Mouse (Mus musculus) forebrain, embryonic 12.5 days (tissue): ENCODE results near the gene Scnm1. TPM values are rescaled to one million over a fixed set of nuclear protein-coding genes. Genes with fewer than 3 reads are reported as not detected.

ENCODE experiments used
- ATAC-seq: fragments of 200-750 bp; cut with Nextera tagmentation; 2 replicates; pipeline ENCODE4 v1.8.0; 2017; ENCODE audit warnings: moderate TSS enrichment; ENCODE audit not compliant: low FRiP score
- H3K27ac ChIP-seq: fragments of 300-500 bp; sonication (generic); 2 replicates; pipeline ENCODE4 v1.5.1; 2016; ENCODE audit warnings: mild to moderate bottlenecking
- H3K27me3 ChIP-seq: fragments of 300-500 bp; sonication (generic); 2 replicates; pipeline ENCODE4 v1.6.1; 2016; ENCODE audit warnings: mild to moderate bottlenecking
- H3K36me3 ChIP-seq: fragments of 300-500 bp; sonication (generic); replicated peaks from 2 replicates; pipeline ENCODE4 v1.6.1; 2016; ENCODE audit warnings: mild to moderate bottlenecking
- H3K4me1 ChIP-seq: fragments of 300-500 bp; sonication (generic); 2 replicates; pipeline ENCODE4 v1.6.1; 2016
- H3K4me2 ChIP-seq: fragments of 300-500 bp; sonication (generic); 2 replicates; pipeline ENCODE4 v1.6.1; 2016; ENCODE audit warnings: mild to moderate bottlenecking, moderate library complexity
- H3K4me3 ChIP-seq: fragments of 300-500 bp; sonication (generic); replicated peaks from 2 replicates; pipeline ENCODE4 v1.5.1; 2016; ENCODE audit warnings: mild to moderate bottlenecking
- H3K9ac ChIP-seq: fragments of 300-500 bp; sonication (generic); 2 replicates; pipeline ENCODE4 v1.6.1; 2016; ENCODE audit warnings: mild to moderate bottlenecking
- H3K9me3 ChIP-seq: fragments of 300-500 bp; sonication (generic); 2 replicates; pipeline ENCODE4 v1.6.1; 2016
- WGBS: fragments of 180-500 bp; shearing (Covaris S2); methylation state at CpG from one replicate; pipeline ENCODE4 v1.1.7; 2016; 5-methylcytosine and 5-hydroxymethylcytosine counted together
- polyA plus RNA-seq: library from polyadenylated mRNA; unstranded; fragments of >200 nt; fragmentation: Nextera tagmentation; extraction: Ambion mirVana; gene quantifications from 2 replicates; pipeline ENCODE4 v1.2.1, GENCODE M21; 2016

The Scnm1 gene
- polyA plus RNA-seq, 1 experiment from 2014 or later: 84.6 TPM

DNA sequence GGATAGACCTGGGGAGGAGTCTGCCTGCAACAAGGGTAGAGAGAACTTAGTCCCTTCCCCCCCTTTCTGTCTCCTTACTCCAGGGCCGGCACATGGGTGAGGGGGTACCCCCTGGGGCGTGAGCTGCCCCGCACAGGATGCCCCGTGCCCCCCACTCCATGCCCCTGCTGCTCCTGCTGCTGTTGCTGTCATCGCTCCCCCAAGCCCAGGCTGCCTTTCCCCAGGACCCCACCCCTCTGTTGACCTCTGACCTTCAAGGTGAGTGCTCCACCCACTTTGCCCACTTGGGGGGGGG, 30.4 kb upstream of the Scnm1 start:
- WGBS: 68% methylated on average over 5 of the region's 5 CpGs

DNA sequence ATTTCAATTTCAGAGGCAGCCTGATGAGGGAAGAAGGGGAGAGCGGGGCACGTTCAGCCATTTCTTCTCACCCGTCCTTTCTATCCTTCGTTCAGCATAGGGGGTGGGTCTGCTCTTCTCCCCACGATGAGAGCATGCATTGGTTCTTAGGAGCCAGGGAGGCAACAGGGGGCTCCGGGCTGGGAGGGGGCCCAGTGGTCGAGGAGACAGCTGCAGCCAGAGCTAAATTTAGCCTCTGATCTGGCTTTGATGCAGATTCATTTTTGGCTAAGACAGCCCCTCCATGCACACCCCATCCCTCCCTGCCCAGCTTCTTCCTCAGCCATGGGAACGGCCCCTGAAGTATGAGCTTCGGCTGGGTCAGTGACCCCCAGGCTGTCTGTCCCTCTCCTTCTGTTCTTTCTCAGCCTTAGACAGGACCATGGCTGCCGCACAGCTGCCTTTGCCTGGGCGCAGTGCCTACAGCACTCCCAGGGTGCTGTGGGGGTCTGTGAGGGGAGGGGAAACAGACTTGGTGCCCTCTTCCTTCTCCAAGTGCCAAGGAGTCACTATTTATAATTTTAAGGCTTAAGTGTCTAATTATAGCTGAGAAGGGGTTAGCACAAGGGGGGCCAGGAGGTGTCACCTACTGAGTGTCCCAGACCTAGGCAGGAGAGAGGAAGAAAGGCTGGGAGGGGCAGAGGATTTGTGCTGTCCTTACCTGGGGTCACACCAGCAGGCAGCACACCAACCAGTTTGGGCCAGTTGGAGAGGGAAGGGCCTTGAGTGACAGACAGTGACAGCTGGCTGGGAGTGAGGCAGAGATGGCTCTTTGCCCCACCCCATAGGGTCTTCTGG, 29.8 kb upstream of the Scnm1 start:
- no peak overlapping the region for H3K27ac ChIP-seq
- H3K4me2 ChIP-seq: peak overlapping the region; percentile 72
- ATAC-seq: no peak

More for the DNA sequence above, 30.4 kb upstream of the Scnm1 start:
- Histone ChIP-seq H3K4me2 (no peak overlapping the region), H3K27ac (no peak overlapping the region), H3K4me1 (peaks cover 43% of the 10 kb centered on the region), H3K9ac (no peak overlapping the region), H3K9me3 (no peaks in the 10 kb centered on the region), H3K36me3 (peaks cover 44% of the 10 kb centered on the region), H3K4me3 (no peak overlapping the region), H3K27me3 (peaks cover 8% of the 10 kb centered on the region)
- no peak for ATAC-seq

DNA sequence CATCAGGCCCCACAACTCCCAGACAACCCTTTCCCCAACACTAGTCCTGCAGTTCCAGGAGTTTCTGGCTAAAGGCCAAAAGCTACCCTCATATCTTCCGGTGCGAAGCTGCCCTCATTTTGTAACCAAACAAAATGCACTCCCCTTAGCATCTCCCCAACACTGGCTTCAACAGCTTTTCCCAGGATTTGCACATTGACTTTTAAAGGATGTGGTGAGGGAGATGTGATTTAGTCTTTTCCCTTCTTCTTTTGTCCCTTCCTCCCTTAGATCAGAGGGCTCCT, 28.5 kb upstream of the Scnm1 start:
- Histone ChIP-seq H3K4me1 (peaks cover 43% of the 10 kb centered on the region), H3K36me3 (peaks cover 25% of the 10 kb centered on the region), H3K27me3 (peaks cover 11% of the 10 kb centered on the region), H3K9ac (peak overlapping the region; percentile 86), H3K4me3 (peak overlapping the region; percentile 78), H3K9me3 (no peaks in the 10 kb centered on the region), H3K4me2 (peak overlapping the region; percentile 72), H3K27ac (peak overlapping the region; percentile 63; the same call in 1 of the 2 replicates)
- 33% methylated on average over 2 of the region's 2 CpGs for WGBS
- ATAC-seq: no peak

More for the DNA sequence above, 29.8 kb upstream of the Scnm1 start:
- peaks cover 43% of the 10 kb centered on the region for H3K4me1 ChIP-seq
- H3K36me3 ChIP-seq: peaks cover 38% of the 10 kb centered on the region
- 67% methylated on average over 11 of the region's 11 CpGs for WGBS
- H3K4me3 ChIP-seq: peak overlapping the region; percentile 10
- no peaks in the 10 kb centered on the region for H3K9me3 ChIP-seq
- peak overlapping the region; percentile 86; the same call in 1 of the 2 replicates for H3K9ac ChIP-seq
- H3K27me3 ChIP-seq: peaks cover 9% of the 10 kb centered on the region

GRCm38 (mm10) chr3:95161618-95162344, 28.0 kb upstream of the Scnm1 start:
- no peak for ATAC-seq
- Histone ChIP-seq H3K27ac (peak overlapping the region; percentile 63), H3K4me2 (peak overlapping the region; percentile 72), H3K36me3 (peaks cover 20% of the 10 kb centered on the region), H3K27me3 (peaks cover 16% of the 10 kb centered on the region), H3K4me1 (peaks cover 43% of the 10 kb centered on the region), H3K9ac (peak overlapping the region; percentile 86), H3K9me3 (no peaks in the 10 kb centered on the region), H3K4me3 (peak overlapping the region; percentile 78)
- WGBS: 2% methylated on average over 9 of the region's 9 CpGs

DNA sequence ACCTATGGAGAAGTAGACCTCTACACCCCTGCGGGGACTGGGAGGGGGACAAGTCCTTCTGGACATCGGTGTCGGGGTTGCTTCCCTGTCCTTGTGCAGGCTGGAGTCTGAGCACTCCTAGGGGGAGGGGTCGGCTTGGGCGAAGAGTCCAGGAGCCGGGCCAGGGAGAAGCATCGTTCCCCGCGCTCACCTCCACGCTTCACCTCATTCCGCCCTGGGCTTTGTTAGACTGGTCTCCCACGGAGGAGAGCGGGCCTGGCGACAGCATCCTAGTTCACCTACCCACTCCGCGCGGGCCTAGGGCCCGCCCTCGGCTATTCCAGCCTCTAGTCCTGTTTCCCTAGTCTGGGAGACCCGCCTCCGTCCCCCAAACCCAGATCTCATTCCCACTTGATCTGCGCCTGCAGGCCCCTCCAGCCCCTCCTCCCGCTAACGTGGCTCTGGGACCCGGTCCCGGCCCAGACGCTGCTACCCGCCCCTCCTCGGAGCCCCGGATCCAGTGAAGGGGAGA, 27.3 kb upstream of the Scnm1 start:
- Histone ChIP-seq H3K36me3 (peaks cover 13% of the 10 kb centered on the region), H3K4me3 (peak overlapping the region; percentile 78), H3K9ac (peak overlapping the region; percentile 86), H3K27me3 (peaks cover 16% of the 10 kb centered on the region), H3K27ac (peak overlapping the region; percentile 63), H3K4me2 (peak overlapping the region; percentile 72), H3K4me1 (peaks cover 43% of the 10 kb centered on the region), H3K9me3 (no peaks in the 10 kb centered on the region)
- peak; percentile 21; the same call in 1 of the 2 replicates for ATAC-seq
- WGBS: 0% methylated on average over 30 of the region's 30 CpGs

GRCm38 (mm10) chr3:95159987-95160963, 26.5 kb upstream of the Scnm1 start, which contains the start of gene Sema6c:
Gene Sema6c (plus strand): TSS chr3:95160457.
- Histone ChIP-seq H3K27me3 (peaks cover 16% of the 10 kb centered on the region), H3K9ac (peak within 1 kb of the TSS; percentile 86), H3K4me1 (peaks cover 43% of the 10 kb centered on the region), H3K27ac (peak within 1 kb of the TSS; percentile 80), H3K4me3 (peak within 1 kb of the TSS; percentile 78), H3K9me3 (no peaks in the 10 kb centered on the region), H3K4me2 (peak within 1 kb of the TSS; percentile 72), H3K36me3 (peaks cover 8% of the 10 kb centered on the region; the same call in 1 of the 2 replicates)
- ATAC-seq: peak; percentile 97
- under 1% methylated on average over 66 of the region's 66 CpGs for WGBS

- H3K27me3 ChIP-seq: peaks cover 16% of the 10 kb centered on the region
- H3K4me2 ChIP-seq: peak overlapping the region; percentile 72
- H3K9ac ChIP-seq: peak overlapping the region; percentile 86
- H3K27ac ChIP-seq: no peak overlapping the region
- WGBS: 16% methylated on average over 8 of the region's 8 CpGs
- ATAC-seq: no peak
- peaks cover 40% of the 10 kb centered on the region for H3K4me1 ChIP-seq
- no peaks in the 10 kb centered on the region for H3K9me3 ChIP-seq
- H3K36me3 ChIP-seq: peaks cover 4% of the 10 kb centered on the region; the same call in 1 of the 2 replicates
- H3K4me3 ChIP-seq: peak overlapping the region; percentile 78
Observed at GRCm38 (mm10) chr3:95159511-95159986, 25.7 kb upstream of the Scnm1 start.

DNA sequence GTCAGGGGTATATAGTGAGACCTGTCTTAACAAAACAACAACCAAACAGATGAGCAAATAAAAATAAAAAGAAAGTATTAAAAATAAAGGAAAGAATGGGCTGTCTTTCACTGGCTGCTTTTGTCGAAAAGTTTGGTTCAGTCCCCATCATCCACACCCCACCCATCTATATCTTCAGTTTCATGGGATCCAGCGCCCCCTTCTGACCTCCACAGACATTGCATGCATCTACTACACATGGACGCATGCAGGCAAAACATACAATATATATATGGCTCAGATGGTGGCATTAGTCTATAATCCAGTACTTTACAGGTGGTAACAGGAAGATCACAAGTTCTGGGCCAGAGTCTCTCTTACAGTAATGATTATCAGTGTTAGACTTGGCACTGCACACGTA, 20.1 kb upstream of the Scnm1 start:
- H3K9ac ChIP-seq: no peak overlapping the region
- H3K27me3 ChIP-seq: peaks cover 11% of the 10 kb centered on the region
- 59% methylated on average over 4 of the region's 4 CpGs for WGBS
- H3K4me3 ChIP-seq: no peak overlapping the region
- H3K4me1 ChIP-seq: no peaks in the 10 kb centered on the region
- H3K9me3 ChIP-seq: peaks cover 4% of the 10 kb centered on the region; the same call in 1 of the 2 replicates
- no peak overlapping the region for H3K27ac ChIP-seq
- no peak overlapping the region for H3K4me2 ChIP-seq
- no peak for ATAC-seq
- no peaks in the 10 kb centered on the region for H3K36me3 ChIP-seq

DNA sequence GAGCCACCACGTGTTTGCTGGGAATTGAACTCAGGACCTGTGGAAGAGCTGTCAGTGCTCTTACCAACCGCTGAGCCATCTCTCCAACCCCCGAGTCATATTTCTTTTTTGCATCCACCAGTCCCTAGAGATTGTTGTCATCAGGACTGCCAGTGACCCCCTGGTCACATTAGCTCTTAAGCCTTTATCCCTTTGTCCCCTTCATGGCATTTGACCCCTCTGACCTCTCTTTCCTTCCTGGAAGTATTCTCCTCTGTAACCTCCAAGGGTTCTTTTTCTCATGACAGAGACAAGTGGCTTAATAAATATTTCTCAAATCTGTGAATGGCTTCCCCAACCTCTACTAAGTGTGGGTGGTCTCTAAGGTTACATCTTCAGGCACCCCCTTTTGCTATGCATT, 14.1 kb upstream of the Scnm1 start:
- Histone ChIP-seq H3K4me2 (no peak overlapping the region), H3K27ac (no peak overlapping the region), H3K9ac (no peak overlapping the region), H3K36me3 (no peaks in the 10 kb centered on the region), H3K9me3 (no peaks in the 10 kb centered on the region), H3K4me1 (no peaks in the 10 kb centered on the region), H3K4me3 (no peak overlapping the region), H3K27me3 (0 out of 2 replicates have a peak, but pooled peaks cover 3% of the 10 kb centered on the region)
- 60% methylated on average over 3 of the region's 3 CpGs for WGBS
- ATAC-seq: no peak

GRCm38 (mm10) chr3:95142617-95143011, 8.8 kb upstream of the Scnm1 start:
- Histone ChIP-seq H3K27ac (no peak overlapping the region), H3K4me1 (no peaks in the 10 kb centered on the region), H3K9ac (no peak overlapping the region), H3K36me3 (peaks cover 16% of the 10 kb centered on the region), H3K4me3 (no peak overlapping the region), H3K27me3 (no peaks in the 10 kb centered on the region), H3K4me2 (no peak overlapping the region), H3K9me3 (no peaks in the 10 kb centered on the region)
- WGBS: 11% methylated on average over 5 of the region's 5 CpGs
- ATAC-seq: peak; percentile 82

DNA sequence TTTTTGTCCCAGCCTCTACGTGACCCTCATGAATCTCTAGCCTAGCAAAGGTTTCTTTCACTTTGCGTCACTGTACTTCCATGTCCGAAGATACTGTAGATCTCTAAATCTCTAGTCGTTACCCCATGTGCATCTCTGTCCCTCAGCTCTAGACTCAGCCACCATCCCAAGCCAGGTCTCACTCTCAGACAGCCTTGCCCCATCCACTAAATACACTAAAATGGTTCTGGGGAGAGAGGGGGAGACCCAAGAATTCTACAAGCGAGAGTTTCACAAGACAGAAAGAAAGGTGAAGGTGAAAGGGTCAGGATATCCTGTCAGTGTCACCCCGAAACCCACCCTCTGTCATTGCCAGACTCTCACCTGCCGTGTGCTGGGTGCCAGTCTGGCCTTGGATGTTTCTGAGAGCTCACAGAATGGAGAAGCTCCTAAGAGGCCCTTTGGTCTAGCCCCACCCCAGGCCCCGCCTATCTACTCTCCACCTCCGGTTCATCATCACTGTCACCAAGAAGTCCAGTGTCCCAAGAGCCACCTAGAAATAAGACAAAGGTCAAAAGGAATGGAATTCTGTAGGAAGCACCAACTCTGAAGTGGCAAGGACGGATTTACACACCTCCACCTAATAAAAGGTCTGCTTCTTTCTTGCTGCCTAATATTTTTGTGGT, 8.3 kb upstream of the Scnm1 start, which contains the start of gene Tnfaip8l2:
Gene Tnfaip8l2 (minus strand): TSS at position 409 of the 665 bp plus-strand sequence.
- H3K4me1 ChIP-seq: no peaks in the 10 kb centered on the region
- no peaks in the 10 kb centered on the region for H3K27me3 ChIP-seq
- WGBS: 82% methylated on average over 10 of the region's 10 CpGs
- H3K9ac ChIP-seq: no peak within 1 kb of the TSS
- H3K4me3 ChIP-seq: no peak within 1 kb of the TSS
- no peaks in the 10 kb centered on the region for H3K9me3 ChIP-seq
- no peak within 1 kb of the TSS for H3K27ac ChIP-seq
- H3K4me2 ChIP-seq: no peak within 1 kb of the TSS
- peak; percentile 41; the same call in 1 of the 2 replicates for ATAC-seq
- H3K36me3 ChIP-seq: peaks cover 16% of the 10 kb centered on the region
